Mouse (Mus musculus) spleen, postnatal 10 days (tissue): ENCODE results near the gene Olfr332.
"Not testable (repeated sequence)": the region's sequence is repeated elsewhere in the genome, so short reads cannot be mapped to it uniquely, and the experiment has no call there.

Experiments
- DNase-seq, 2 experiments: peaks; one replicate each; pipeline ENCODE4 v3.0.0; 2021 to 2022; ENCODE audit warnings: low spot score in 2 of 2

The Olfr332 gene

DNA sequence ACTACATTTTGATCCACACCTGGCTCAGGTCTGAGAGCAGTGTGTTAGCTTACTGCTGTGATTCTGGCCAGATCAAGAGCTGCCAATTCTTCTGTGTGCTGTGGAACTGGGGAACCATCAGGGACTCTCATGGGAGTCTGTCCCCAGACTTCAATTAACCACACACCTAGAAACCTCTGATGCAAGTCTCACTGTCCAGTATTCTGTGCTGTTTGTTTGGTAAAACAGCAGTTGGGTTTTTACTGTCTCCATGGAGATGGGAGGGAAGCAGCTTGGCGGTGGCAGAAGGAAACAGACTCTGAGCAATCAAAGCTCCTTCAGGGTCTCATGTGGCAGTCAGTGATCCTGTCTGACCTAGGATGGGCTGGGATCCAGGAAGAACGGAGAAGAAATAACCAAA, at the start of gene Olfr332:
Olfr332 (minus strand) TSS at position 101 of the 400 bp plus-strand sequence.
- no peak for DNase-seq

DNA sequence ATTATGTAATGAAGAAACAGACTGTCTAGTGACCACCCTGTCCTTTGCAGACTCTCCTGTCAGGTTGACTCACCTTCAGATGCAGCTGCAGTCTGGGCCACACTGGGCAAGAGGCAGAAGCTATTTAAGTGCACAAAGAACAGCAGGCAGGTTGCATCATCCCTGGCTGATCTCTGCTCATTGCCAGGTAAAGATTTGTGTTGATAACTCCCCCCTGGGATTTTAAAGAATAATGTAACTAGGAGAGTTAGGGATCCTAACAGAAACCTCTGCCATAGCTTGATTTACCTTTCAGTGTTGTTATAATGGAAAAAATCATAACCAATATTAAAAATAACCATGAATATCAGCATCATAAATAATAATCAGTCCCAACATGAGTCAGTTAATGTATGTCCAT, 42.4 kb upstream of the Olfr332 start, which contains the start of gene Olfr330:
Olfr330 (minus strand) TSS at position 101 of the 400 bp plus-strand sequence.
- not testable (repeated sequence) for DNase-seq

DNA sequence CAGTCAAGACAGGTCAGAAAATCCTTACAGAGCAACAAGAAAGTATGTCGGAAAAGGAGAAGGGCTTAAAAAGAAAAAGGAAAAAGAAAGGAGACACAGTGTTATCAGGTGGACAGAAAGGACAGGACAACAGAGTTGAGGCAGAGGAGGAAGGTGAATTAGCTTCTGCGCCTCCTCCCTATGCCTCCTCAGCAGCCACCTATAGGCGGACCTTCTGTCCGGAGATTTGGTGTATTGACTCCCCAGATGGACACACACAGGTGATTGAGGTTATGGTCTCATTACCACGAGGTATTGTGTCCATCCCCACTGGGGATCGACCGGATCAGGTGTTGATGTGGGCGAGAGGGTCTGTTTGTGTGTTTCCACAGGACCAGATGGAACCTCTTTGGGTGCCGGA, 27.4 kb upstream of the Olfr332 start:
- peak; percentile 22 to 26 for DNase-seq

DNA sequence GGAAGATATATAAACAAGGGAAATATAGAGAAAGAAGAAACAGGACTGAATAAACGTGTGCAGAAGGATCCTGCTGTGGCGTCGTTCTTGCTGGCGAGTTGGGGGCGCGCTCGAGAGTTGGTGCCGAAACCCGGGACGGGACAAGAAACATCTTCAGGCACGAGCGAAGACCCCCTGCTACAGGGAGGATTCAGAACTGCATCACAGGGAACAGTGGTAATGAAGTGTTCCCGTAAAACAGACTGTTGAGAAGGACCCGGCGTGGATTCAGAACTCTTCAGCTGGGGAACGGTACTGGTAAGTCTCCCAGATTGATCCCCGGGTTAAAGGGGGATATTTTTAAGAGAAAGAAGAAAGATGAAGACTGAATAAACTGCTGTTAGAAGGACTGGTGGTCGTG, 26.6 kb upstream of the Olfr332 start:
- DNase-seq: peak; percentile 80 to 81

DNA sequence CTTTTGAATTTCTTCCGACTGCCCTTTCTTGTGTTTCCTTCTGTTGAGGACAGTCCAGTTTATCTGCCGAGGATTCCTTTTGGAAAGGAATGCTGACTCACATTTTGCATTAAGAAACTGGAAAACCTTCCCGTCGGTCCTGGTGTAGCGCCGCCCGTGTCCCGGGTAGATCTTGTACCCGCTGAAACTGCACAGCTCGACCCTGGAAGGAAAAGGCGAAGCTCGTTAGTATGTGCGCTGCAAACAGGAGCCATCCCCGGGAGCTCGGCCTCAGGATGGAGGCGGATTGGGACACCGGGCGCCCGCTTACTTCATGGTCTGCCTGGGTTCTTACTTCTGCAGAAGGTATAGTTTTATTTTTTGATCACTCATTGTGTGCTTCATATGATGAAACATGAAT, 16.7 kb upstream of the Olfr332 start:
- not testable (repeated sequence) for DNase-seq

DNA sequence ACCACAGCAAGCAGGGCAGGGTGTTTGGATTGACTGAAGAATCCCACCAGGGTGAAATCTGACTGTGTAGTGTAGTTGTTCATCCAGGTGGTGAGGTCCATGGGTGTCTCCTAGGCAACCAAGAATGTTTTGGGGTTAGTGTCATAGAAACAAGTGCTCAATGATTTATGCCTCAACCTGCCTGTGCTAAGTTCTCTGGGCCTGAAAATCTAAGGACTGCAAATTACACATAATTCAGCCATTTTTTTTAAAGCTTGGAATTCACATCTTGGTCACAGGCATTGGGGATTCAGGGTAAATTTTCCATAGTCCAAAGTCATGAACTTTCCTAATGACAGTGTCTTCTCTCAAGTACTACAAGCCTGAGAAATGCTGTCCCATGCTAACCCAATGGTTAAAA, 10.1 kb upstream of the Olfr332 start, which contains the start of gene Olfr331:
Olfr331 (minus strand) TSS at position 101 of the 400 bp plus-strand sequence.
- not testable (repeated sequence) for DNase-seq

DNA sequence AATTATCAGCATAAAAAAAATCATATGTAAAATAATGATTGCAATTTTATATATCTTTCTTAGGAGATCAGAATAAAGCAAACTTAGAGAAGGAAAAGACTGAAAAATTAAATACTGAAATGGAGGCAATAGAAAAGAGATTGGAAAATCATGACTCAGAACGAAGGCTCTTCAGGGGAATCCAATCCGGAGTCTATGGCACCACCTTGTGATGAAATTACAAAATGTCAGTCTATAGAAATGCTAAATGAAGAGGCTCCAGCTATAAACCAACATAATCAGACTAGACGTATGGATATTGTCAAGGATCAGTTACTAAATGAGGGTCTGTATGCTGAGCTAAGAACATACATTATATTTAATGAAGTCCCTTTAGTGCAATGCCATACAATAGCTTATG, 6.9 kb upstream of the Olfr332 start:
- no peak for DNase-seq

DNA sequence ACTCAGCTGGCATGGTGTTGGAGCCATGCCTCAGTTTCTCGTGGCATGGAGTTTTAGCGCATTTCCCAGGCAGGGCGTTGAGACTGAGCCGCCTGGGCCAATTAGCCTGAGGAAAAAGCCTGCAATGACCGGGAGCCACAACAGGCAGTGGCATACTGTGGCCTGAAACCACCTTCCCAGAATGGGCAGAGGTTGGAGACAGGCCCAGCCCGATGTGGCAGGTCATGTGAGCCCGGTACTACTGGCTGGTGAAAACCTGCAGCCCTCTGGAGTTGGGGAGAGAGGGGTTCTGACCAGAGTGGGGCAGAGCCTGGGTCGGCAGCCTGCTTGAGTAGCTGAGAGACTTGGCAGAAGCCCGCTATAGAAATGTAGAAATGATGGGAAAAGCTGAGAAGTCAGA, 6.4 kb upstream of the Olfr332 start:
- no peak for DNase-seq

DNA sequence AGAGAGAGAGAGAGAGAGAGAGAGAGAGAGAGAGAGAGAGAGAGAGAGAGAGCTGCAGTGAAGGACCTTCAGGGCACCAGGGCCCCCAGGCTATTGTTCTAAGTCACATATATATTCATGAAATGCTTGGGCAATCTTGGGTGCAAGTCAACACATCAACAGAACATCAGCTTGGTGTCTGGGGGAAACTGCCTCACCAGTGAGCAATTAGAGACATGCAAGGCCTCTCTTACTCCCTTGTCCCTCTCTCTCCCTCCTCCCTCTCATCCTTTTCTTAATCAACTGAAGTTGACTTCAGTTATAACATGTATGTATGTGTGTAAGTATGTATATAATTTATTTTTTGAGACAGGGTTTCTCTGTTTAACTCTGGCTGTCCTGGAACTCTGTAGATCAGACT, 30.2 kb downstream of the Olfr332 start, which contains the start of gene Olfr30:
Olfr30 (minus strand) TSS at position 101 of the 400 bp plus-strand sequence.
- DNase-seq: no peak

DNA sequence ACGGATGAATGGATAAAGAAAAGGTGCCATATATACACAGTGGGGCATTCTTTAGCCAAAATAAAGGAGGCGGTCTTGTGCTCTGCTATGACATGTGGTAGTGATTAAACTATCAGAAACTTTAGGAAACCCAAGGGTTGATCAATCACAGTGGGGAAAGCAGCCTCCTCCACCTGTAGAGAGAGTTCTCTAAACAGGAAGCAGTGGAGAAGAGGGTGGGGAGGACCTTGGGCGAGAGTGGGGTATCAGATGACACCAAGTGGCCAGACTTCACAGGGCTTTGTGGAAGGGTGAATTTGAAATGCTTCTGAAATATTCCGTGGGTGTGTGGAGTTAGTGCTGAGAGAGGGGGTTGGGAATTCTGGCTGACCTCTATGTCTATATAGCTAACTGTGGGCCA, 38.8 kb downstream of the Olfr332 start:
- no peak for DNase-seq

DNA sequence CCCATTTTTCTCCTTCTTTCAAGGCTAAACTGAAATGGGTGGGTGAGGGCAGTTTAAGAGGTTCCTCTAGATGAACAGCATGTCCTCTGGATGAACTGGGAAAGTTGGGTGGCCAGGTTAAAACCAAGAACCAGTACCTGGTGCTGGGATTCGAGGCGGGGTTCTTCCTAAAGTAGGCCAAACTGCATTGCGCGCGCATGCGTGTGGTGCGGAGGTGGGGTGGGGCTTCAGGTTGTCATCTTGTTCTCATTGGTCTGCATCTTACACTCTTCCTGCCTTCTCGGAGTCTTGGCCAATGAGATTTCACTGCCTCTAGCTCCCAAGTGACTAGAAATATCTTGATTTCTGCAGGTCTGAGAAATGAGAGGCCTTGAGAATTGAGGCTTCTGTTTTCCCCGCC, 39.6 kb downstream of the Olfr332 start, which contains the start of gene Lypd9:
Lypd9 (minus strand) TSS at position 165 of the 400 bp plus-strand sequence.
- no peak for DNase-seq
